Mouse (Mus musculus): ENCODE results near the gene Brat1.

DNA sequence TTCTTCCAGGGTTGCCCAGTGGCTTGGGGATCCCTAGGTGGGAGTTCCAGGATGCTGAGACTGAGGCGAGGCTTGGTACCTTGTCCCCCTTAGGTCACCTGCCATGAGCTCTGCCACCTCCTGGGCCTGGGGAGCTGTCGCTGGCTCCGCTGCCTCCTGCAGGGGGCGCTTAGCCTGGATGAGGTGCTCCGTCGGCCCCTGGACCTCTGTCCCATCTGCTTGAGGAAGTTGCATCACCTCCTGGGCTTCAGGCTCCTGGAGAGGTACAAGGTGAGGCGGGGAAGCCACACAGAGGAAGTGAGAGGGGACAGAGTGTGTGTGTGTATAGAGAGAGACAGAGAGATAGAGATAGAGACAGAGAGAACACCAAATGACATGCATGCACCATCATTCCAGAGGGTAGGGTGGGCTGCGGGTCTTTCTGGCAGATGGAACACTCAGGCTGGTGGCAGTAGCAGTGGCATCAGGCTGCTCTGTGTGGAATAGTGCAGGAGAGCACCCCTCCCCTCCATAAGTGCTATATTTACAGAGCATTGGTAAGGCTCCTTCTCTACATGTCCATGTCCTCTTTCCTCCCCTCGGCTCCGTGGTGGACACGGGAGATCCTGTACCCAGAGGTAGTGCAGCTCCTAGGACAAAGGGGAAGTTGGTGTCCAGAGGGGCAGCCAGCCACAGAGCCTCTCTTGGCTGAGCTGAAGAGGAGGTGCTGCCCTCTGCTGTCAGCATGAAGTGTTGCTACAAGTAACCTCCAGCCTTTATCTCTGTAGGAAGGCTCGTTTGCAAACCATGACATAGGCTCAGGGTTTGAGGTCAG is 44.5 kb downstream of the Brat1 start:
- peak; percentile 78; the same call in 1 of the 2 replicates for TF ChIP-seq CTCF (IDR thresholded peaks at IDR 0.05; ENCODE audit: control insufficient read depth, insufficient read depth, insufficient replicate concordance, low read depth, low read length)
- TF ChIP-seq POLR2A (IDR thresholded peaks at IDR 0.05; ENCODE audit: control insufficient read depth, low read depth, low read length): no peak
